Mouse (Mus musculus): ENCODE results near the gene Trim69.

- no peak for TF ChIP-seq CTCF (IDR thresholded peaks at IDR 0.05; ENCODE audit: borderline replicate concordance, control insufficient read depth, extremely low read depth, insufficient read depth, low read length, poor library complexity)
- TF ChIP-seq POLR2A (IDR thresholded peaks at IDR 0.05; ENCODE audit: control insufficient read depth, extremely low read depth, insufficient read depth, low read length, poor library complexity), result no peak
Measured at GRCm38 (mm10) chr2:122210534-122211228, 50.2 kb downstream of the Trim69 start.

All from thymus, adult 2 months (tissue).